ENCODE assay signal across 27 mouse cellular contexts in genomic region chr10:44818615-44819014, GRCm38 (mm10).
DNase-seq lines count a peak whose midpoint lies in the region; ATAC-seq and TF ChIP-seq lines count a peak whose summit lies in the region.
"Had no signal": no experiment of that assay in that cellular context is flagged by ENCODE, and none has a peak within 500 bp of the region (broad histone marks: within the 10 kb centered on the region; RNA-seq: fewer than 3 reads in every experiment).

No protein-coding gene starts in this region.

- intact Hi-C loops in heart, postnatal 25 days (cut with DNase I), result no loop called here

- H3K36me3 ChIP-seq in intestine, postnatal 0 days (ENCODE audit: control insufficient read depth, insufficient read depth), result no peaks in the 10 kb centered on the region
- H3K36me3 ChIP-seq: limb, embryonic 13.5 days; neural tube, embryonic 12.5 days had no signal

- no peak overlapping the region for H3K4me2 ChIP-seq in intestine, postnatal 0 days (replicated peaks; ENCODE audit: low read depth)
- H3K4me2 ChIP-seq: heart, embryonic 11.5 days; hindbrain, embryonic 14.5 days; limb, embryonic 13.5 days; liver, embryonic 11.5 days; neural tube, embryonic 12.5 days had no signal

- peaks cover 13% of the 10 kb centered on the region for H3K4me1 ChIP-seq in bone marrow macrophage, adult 2 months (ENCODE audit: control insufficient read depth, insufficient read depth, low read length)
- H3K4me1 ChIP-seq in intestine, postnatal 0 days (replicated peaks; ENCODE audit: control insufficient read depth, insufficient read depth, low read length), result no peaks in the 10 kb centered on the region
- H3K4me1 ChIP-seq: limb, embryonic 13.5 days; neural tube, embryonic 12.5 days had no signal

- H3K9ac ChIP-seq in intestine, postnatal 0 days (ENCODE audit: low read depth, low read length), result no peak overlapping the region
- H3K9ac ChIP-seq: hindbrain, embryonic 14.5 days; limb, embryonic 13.5 days; neural tube, embryonic 12.5 days had no signal

- H3K27me3 ChIP-seq in intestine, postnatal 0 days (replicated peaks; ENCODE audit: control insufficient read depth, insufficient read depth, low read length), result no peaks in the 10 kb centered on the region
- H3K27me3 ChIP-seq: neural tube, embryonic 12.5 days had no signal

- TF ChIP-seq CTCF in bone marrow macrophage, adult 2 months (IDR thresholded peaks at IDR 0.05; ENCODE audit: low read depth, low read length), result no peak
- no peak for TF ChIP-seq CTCF in intestine, postnatal 0 days (IDR thresholded peaks at IDR 0.05; ENCODE audit: low read depth)

- TF ChIP-seq POLR2A in bone marrow macrophage, adult 2 months (IDR thresholded peaks at IDR 0.05; ENCODE audit: borderline replicate concordance, low read depth, low read length), result no peak

- DNase-seq in 416B (ENCODE audit: low read depth), result peak; percentile 83
- DNase-seq in layer of hippocampus, adult 9-10 months (ENCODE audit: low spot score), result no peak
- no peak for DNase-seq in heart, postnatal 25 days (ENCODE audit: low spot score)
- DNase-seq in urinary bladder, adult 2 months (ENCODE audit: low spot score), result no peak
- DNase-seq: adrenal gland, postnatal 25 days; cerebellum, adult 8-10 months; cerebellum, postnatal 25 days; gastrocnemius, postnatal 14 days; heart, adult 11 months; heart, postnatal 4 days; kidney, adult 2 months; kidney, postnatal 36 days; layer of hippocampus, postnatal 36 days; lung, postnatal 4 days; thymus, adult 2 months; thymus, postnatal 36 days had no signal

- H3K9me3 ChIP-seq in intestine, postnatal 0 days (ENCODE audit: control insufficient read depth), result no peaks in the 10 kb centered on the region
- H3K9me3 ChIP-seq: limb, embryonic 13.5 days; neural tube, embryonic 12.5 days had no signal

- WGBS in intestine, postnatal 0 days, result 48% methylated on average over 1 of the region's 1 CpGs

- peak; percentile 88 for ATAC-seq in granulocyte monocyte progenitor cell, adult 5-6 weeks (replicated peaks; ENCODE audit: poor library complexity, severe bottlenecking)
- ATAC-seq in intestine, postnatal 0 days, result no peak
- ATAC-seq: forebrain, embryonic 14.5 days; midbrain, embryonic 16.5 days had no signal

- peak overlapping the region; percentile 13; the same call in 1 of the 2 replicates for H3K27ac ChIP-seq in bone marrow macrophage, adult 2 months (ENCODE audit: insufficient read depth, low read depth, low read length)
- H3K27ac ChIP-seq in intestine, postnatal 0 days (ENCODE audit: low read depth, low read length), result no peak overlapping the region
- H3K27ac ChIP-seq: hindbrain, embryonic 14.5 days; layer of hippocampus, adult 2 months; limb, embryonic 13.5 days; neural tube, embryonic 12.5 days had no signal

- no peak overlapping the region for H3K4me3 ChIP-seq in bone marrow macrophage, adult 2 months (ENCODE audit: insufficient read depth, low read length)
- H3K4me3 ChIP-seq in intestine, postnatal 0 days (ENCODE audit: low read depth, low read length), result no peak overlapping the region
- H3K4me3 ChIP-seq: layer of hippocampus, adult 2 months; limb, embryonic 13.5 days; neural tube, embryonic 12.5 days had no signal
